Mouse (Mus musculus) mesoderm, embryonic 11.5 days (tissue): ENCODE data around the gene Mtch1.

Experiments used
- DNase-seq: peaks from one replicate; pipeline ENCODE4 v3.0.0-alpha.2; 2012; ENCODE audit warnings: low read depth, low spot score

Mtch1 gene

GRCm38 (mm10) chr17:29310056-29310623 lies 37.6 kb downstream of the Mtch1 start:
- peak; percentile 51 for DNase-seq

DNA sequence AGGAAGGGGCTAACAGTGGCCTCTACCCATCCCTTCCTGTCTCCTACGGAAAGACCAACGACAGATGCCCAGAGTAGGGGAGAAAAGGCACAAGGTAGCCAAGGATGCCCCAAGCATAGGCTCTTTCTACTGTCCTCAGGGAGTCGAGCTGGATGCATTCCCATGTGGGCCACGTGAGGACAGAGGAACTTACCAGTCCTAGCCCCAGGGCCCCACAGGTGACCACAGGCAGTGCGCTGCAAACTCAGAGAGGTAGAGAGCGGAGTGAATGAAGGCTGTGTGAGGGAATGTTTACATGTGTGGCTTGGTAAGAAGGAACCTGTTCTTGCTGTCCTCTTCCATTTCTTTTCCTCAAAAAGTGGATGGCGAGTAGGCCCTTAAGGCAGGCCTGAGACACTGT lies 41.9 kb downstream of the Mtch1 start:
- DNase-seq = no peak

DNA sequence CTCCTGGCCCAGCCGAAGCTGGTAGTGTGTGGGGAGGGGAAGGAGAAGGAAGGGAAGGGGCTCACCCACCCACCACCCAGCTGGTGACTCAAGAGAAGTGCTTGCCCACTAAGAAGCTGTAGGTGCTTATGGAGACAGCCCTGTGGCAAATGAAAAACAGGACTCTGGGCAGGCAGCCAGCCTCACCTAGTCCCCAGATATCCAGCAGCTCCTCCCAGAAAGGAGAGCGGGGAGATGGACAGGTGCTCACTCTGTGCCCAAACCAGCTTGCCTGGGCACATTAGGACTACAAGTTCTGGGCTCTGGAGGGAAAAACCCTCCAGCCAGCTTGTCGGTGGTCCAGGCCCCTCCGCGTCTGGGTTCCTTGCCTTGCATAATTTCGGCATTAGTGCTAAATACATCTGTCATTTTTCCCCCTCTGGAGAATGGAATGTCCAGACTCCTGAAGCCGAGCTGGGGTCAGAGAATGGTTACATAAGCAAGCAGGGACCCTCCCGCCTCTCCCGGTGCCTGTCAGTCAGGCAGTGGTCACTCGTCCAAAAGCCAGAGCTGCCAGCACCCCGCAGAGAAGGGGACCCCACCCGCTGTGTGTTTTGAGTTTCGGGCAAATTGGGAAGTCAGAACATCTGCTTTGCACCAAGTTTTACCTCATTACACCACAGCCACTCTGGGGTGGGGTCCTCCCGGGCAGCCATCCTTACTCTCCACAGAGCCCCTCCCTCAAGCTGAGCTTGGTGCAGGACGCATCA lies 42.5 kb downstream of the Mtch1 start:
- DNase-seq = peak; percentile 57

DNA sequence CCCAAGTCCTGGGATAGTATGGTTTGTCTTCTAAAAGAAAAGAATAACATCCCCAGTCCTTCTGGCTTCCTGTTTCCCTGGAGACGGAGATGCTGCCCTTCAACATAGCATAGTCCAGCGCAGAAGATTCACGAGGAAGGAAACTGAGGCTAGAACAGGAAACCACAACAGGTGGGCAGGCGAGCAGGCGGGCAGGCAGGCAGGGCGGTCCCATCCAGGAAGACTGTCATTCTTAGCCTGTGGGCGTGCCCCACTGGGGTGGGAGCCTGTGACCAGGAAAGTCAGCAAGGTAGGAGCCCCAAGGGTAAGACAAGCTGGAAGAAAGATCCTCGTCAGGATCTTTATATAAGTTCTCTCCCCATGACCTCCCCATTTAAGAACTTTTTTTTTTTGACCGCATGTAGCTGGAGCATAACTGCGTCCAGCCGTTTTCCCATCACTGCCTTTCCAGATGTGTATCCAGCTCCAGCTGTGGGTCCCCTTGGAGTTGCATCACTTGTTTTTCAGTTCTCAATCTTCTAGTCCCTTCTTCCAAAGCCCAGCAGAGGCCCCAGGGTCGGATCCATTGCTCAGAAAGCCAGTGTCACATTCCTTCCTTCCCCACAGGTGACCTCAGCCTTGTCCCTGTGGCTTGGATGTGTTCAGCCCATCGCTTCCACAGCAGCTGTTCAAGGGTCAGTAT lies 43.2 kb downstream of the Mtch1 start:
- no peak for DNase-seq

DNA sequence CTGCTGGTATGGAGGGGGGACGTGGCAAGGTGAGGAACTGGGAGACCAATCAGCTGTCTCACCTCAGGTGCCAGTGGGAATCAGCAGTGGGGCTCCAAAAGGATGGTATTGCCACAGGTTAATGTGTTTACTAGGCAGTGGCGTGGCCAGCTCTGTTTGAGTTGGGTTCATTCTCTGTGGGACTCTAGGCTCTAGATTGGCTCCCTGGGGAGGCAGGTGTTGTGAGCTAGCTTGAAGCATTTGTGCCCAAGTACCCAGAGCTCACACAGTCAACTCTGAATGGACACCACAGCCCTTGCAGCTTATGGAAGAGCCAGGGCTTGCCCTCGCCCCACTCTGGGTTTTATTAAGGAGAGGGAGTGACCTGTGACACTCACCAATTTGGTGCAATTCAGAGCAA lies 43.9 kb downstream of the Mtch1 start:
- no peak for DNase-seq

GRCm38 (mm10) chr17:29303087-29303486 lies 44.6 kb downstream of the Mtch1 start:
- no peak for DNase-seq

DNA sequence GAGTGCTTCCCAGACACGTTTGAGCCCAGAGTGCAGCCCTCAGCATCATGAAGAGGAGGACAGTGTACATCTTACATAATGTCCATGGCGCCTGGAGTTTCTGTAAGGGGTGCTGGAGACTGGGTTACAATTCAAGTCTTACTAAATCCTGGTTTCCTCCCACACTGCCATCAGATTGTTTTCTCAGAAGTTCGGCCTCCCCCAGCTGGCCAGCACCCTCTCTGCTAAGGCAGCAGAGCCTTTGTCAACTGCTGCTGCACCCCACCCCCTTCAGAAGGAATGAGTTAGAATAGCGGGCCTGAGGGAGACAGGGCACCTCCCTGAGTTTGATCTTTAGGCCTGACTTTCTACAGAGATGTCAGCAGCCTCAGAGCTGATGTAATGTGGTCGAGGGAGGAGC lies 45.6 kb downstream of the Mtch1 start:
- no peak for DNase-seq

- DNase-seq = no peak
Observed at GRCm38 (mm10) chr17:29301421-29301820, 46.3 kb downstream of the Mtch1 start.

DNA sequence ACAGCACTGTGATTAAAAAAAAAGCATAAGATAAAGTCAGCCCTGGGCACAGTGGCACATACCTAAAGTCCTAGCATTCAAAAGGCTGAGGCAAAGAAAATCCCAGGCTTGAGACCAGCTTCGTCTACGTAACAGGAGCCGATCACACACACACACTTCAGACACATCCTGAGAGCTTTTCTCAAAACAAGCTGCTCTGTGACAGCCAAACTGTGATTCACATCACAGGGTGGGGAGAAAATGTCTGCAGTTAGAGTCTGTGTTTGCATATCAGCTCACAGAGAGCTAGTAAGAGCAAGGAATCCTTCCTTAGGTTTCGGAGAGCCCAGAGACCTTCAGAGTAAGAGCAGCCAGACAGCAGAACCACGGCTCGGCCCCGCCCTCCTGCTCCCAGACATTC lies 46.8 kb downstream of the Mtch1 start:
- no peak for DNase-seq

- DNase-seq = no peak
Observed at GRCm38 (mm10) chr17:29299282-29299681, 48.5 kb downstream of the Mtch1 start.

- no peak for DNase-seq
Observed at GRCm38 (mm10) chr17:29297813-29298212, 49.9 kb downstream of the Mtch1 start.

DNA sequence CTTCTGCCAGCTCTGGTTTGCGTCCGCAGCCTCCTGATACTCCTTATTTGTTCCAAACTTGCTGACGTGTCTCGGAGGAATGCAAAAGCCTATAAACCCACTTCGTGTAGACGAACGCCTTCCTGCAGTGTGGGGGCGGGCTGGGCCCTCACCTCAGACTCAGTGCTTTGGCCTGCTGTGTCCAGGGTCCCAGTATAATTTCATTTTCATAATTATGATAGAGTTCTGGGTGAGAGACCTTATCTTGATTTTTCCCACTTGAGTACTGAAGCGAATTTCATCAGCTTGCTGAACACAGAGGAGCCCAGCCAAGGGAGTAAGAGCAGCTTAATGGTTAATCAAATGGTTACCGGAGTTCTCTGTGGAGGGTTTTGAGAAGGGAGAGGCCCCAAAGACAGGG lies 50.4 kb downstream of the Mtch1 start:
- DNase-seq = no peak

DNA sequence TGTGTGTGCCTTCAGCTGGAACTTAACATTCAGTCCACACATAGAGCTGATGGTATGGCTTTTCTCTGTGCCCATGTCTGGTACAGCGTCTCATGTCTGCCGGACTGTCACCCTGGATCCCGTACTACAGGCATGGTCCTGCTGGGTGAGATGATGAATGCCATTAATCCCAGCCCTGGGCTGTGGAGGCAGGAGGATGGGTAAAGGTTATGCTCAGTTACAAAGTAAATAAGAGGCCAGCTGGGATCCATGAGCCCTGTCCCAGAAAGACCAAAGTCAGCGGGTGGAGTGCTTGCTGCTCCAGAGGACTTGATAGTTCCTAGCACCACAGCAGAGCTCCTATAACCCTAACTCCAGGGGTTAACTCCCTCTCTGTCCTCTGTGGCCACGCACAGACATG lies 51.9 kb downstream of the Mtch1 start:
- no peak for DNase-seq

DNA sequence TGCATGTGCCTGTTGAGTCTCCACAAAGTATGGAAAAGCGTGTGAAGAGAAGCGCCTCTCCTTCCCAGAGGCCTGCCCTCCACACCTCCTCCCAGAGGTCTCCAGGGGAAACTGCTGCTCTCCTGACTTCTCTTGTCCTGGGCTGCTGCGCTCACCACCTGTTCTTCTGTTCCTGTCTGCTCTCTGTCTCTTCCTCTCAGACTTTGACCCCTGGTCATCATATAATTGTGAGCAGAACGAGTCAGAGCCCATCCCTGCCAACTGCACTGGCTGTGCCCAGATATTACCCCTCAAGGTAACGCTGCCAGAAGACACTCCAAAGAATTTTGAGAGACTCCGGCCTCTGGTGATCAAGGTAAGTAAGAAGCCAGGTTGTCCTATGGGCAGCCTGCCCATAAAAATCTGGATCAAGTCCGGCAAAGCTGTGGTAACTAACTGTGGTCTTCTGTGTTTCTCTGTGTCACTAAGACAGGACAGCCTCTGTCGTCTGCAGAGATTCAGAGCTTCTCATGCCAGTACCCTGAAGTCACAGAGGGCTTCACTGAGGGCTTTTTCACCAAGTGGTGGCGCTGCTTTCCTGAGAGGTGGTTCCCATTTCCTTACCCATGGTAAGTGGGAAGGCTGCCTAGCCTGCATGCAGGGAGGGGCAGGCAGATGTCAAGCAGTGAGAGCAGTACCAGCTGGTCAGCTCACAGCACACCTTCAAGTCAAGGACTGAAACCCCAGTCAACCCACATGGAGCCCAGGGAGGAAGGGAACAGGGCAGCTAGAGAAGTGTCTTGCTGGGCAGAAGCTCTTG lies 53.7 kb downstream of the Mtch1 start:
- no peak for DNase-seq

- no peak for DNase-seq
Observed at GRCm38 (mm10) chr17:29292996-29293395, 54.7 kb downstream of the Mtch1 start.

GRCm38 (mm10) chr17:29291793-29292192 lies 55.9 kb downstream of the Mtch1 start:
- no peak for DNase-seq

DNA sequence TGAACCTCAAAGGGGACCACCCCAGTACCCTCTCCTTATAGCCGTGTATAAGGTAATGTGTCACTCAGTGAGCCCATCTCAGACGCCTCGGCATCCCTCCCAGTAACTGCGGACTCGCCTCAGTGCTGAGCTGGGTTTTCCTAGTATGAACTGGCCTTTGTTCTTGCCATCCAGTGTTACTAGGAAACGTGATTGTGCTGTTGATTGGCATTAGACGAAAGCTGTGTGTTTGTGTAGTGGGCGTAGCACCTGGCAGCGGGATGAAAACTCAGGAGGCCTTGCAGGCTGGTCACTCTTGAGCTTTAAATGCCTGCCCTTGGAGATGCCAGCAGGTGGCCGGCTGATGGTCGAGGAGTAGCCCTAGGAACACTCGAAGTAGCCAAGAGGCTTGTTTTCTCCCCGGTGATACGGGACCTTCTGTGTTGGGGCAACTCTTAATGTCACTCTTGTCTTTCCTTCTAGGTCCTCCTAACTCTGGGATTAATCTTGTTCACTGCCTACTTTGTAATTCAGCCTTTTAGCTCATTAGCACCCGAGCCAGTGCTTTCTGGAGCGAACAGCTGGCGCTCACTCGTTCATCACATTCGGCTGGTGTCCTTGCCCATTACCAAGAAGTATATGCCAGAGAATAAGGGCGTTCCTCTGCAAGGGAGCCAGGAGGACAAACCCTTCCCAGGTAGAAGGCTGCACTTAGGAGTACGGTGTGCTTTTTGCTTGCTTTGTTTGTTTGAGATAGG lies 65.3 kb downstream of the Mtch1 start:
- no peak for DNase-seq
